22 mouse cellular contexts compared by ENCODE assay signal in the genomic region with DNA sequence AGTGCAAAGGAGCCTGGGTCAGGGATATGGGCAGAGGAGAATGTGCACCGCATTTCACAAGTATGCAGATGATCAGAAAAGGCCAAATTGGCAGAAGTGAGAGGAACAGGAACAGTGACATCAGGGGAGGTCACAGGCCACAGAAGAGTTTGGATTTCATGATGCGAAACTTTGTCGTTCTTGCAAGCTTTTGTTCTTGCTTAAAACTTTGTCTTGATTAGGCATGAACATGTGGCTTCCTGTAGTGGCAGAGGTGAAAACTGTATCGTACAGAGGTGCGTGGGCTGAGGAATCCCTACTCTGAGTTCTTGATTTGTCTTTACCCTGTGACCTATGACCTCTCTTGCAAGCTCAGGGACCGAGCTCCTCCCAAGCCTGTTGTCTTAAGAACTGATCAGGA. TPM values are rescaled to one million over a fixed set of nuclear protein-coding genes. Genes with fewer than 3 reads are reported as not detected.
A peak's percentile ranks its signal among the peaks of the same experiment; 100 is the strongest.
DNase-seq lines count a peak whose midpoint lies in the region; ATAC-seq and TF ChIP-seq lines count a peak whose summit lies in the region.
"Had no signal": no experiment of that assay in that cellular context is flagged by ENCODE, and none has a peak within 500 bp of the region (broad histone marks: within the 10 kb centered on the region; RNA-seq: fewer than 3 reads in every experiment).

No protein-coding gene starts in this region.

- H3K4me3 ChIP-seq in liver, postnatal 0 days (ENCODE audit: low read depth, low read length) = no peak overlapping the region
- H3K4me3 ChIP-seq in brown adipose tissue, adult 24 weeks (ENCODE audit: insufficient read depth, low read depth, low read length) = no peak overlapping the region
- H3K4me3 ChIP-seq: embryonic facial prominence, embryonic 10.5 days; forebrain, embryonic 13.5 days; liver, embryonic 13.5 days; neural tube, embryonic 12.5 days had no signal

- peak; percentile 35 for ATAC-seq in liver, postnatal 0 days
- peak; percentile 48 for ATAC-seq in monocyte, adult 5-6 weeks (replicated peaks; ENCODE audit: insufficient number of reproducible peaks, low FRiP score, low TSS enrichment, poor library complexity, severe bottlenecking)
- ATAC-seq: forebrain, embryonic 13.5 days; intestine, postnatal 0 days; midbrain, embryonic 16.5 days; Patski had no signal

- no peak for TF ChIP-seq EP300 in liver, postnatal 0 days (IDR thresholded peaks at IDR 0.05; ENCODE audit: low read depth)

- no peaks in the 10 kb centered on the region for H3K9me3 ChIP-seq in liver, postnatal 0 days (ENCODE audit: low read length)
- H3K9me3 ChIP-seq: embryonic facial prominence, embryonic 10.5 days; forebrain, embryonic 13.5 days; liver, embryonic 13.5 days had no signal

- H3K9ac ChIP-seq in liver, postnatal 0 days (replicated peaks) = no peak overlapping the region
- H3K9ac ChIP-seq: forebrain, embryonic 13.5 days; hindbrain, embryonic 14.5 days; liver, embryonic 13.5 days; neural tube, embryonic 12.5 days had no signal

- H3K27me3 ChIP-seq in liver, postnatal 0 days (ENCODE audit: insufficient read depth, low read length) = no peaks in the 10 kb centered on the region
- H3K27me3 ChIP-seq: forebrain, embryonic 13.5 days; liver, embryonic 13.5 days; neural tube, embryonic 12.5 days had no signal

- peaks cover 3% of the 10 kb centered on the region for H3K4me1 ChIP-seq in liver, postnatal 0 days (ENCODE audit: insufficient read depth)
- H3K4me1 ChIP-seq in brown adipose tissue, adult 24 weeks (ENCODE audit: control insufficient read depth, insufficient read depth, insufficient read length, low read length) = no peaks in the 10 kb centered on the region
- H3K4me1 ChIP-seq: forebrain, embryonic 13.5 days; liver, embryonic 13.5 days had no signal

- 73% methylated on average over 6 of the region's 6 CpGs for WGBS in liver, postnatal 0 days (ENCODE audit: insufficient replicate concordance)

- no peaks in the 10 kb centered on the region for H3K36me3 ChIP-seq in liver, postnatal 0 days (replicated peaks; ENCODE audit: insufficient read depth, low read length)
- H3K36me3 ChIP-seq: embryonic facial prominence, embryonic 10.5 days; liver, embryonic 13.5 days; neural tube, embryonic 12.5 days had no signal

- no peak for DNase-seq in liver, postnatal 0 days
- no peak for DNase-seq in liver
- DNase-seq in CD4-positive, CD25-positive, alpha-beta regulatory T cell, adult 2 months (ENCODE audit: low read depth, low spot score) = peak; percentile 63
- DNase-seq in layer of hippocampus, postnatal 10 days (ENCODE audit: low spot score in 2 of 2) = no peak
- no peak for DNase-seq in heart, postnatal 10 days
- no peak for DNase-seq in heart, postnatal 36 days
- DNase-seq: cerebellum, adult 11-12 months; left cerebral cortex, postnatal 4 days; liver, embryonic 13.5 days; lung, postnatal 10 days; right cerebral cortex, postnatal 14 days; thymus, postnatal 4 days had no signal

- H3K27ac ChIP-seq in liver, postnatal 0 days (ENCODE audit: low read depth) = peak overlapping the region; percentile 37; the same call in 1 of the 2 replicates
- peak overlapping the region; percentile 64 for H3K27ac ChIP-seq in brown adipose tissue, adult 24 weeks (replicated peaks; ENCODE audit: low read depth, low read length)
- H3K27ac ChIP-seq: embryonic facial prominence, embryonic 10.5 days; forebrain, embryonic 13.5 days; hindbrain, embryonic 14.5 days; kidney, postnatal 0 days; liver, embryonic 13.5 days; neural tube, embryonic 12.5 days had no signal

- intact Hi-C loops in heart, postnatal 10 days (cut with DNase I) = no loop called here
- intact Hi-C loops in heart, postnatal 36 days (cut with DNase I) = no loop called here

- no peak for TF ChIP-seq CTCF in liver, postnatal 0 days (IDR thresholded peaks at IDR 0.05; ENCODE audit: low read depth)

- no peak overlapping the region for H3K4me2 ChIP-seq in liver, postnatal 0 days (ENCODE audit: low read depth, low read length)
- H3K4me2 ChIP-seq: forebrain, embryonic 13.5 days; hindbrain, embryonic 14.5 days; liver, embryonic 13.5 days; neural tube, embryonic 12.5 days had no signal

RNA-seq across cellular contexts. Expression of a gene that starts 45.4 kb away (rescaled TPM):
- 4.3 and 4.7 TPM in 2 replicates for polyA plus RNA-seq in liver, postnatal 0 days (2015; fragmentation: Nextera tagmentation; extraction: Ambion mirVana)
- polyA plus RNA-seq in brown adipose tissue, adult 24 weeks (2012; ENCODE audit: insufficient read depth, insufficient read length, missing spikeins) = 2.7 and 9.5 TPM in 2 replicates
- 225 to 295 TPM (median 275 TPM) in 3 replicates for total RNA-seq in monocyte, adult 5-6 weeks (2017)
- total RNA-seq in layer of hippocampus, postnatal 10 days (2021) = 10 to 100 TPM; 13.2 to 15.2 TPM
- 1 to 10 TPM; 5.6 to 6.6 TPM for total RNA-seq in heart, postnatal 10 days (2021)
- 1 to 10 TPM; 4.3 to 6.1 TPM for total RNA-seq in heart, postnatal 36 days (2021)

Comparison
In these comparisons a context has a peak if more than half of its experiments do, and no peak if none do; other contexts are left out.
1. RNA of a gene that starts 45.4 kb away (total RNA-seq): 225 to 295 TPM in monocyte, adult 5-6 weeks; 13.2 to 15.2 TPM in layer of hippocampus, postnatal 10 days, 5.6 to 6.6 TPM in heart, postnatal 10 days and 4.3 to 6.1 TPM in heart, postnatal 36 days; every median in the first group is over 10 times any median in the second.